Mouse (Mus musculus): ENCODE measurements at regions not wholly inside any gene's neighbourhood (a gene's known extent, or its start where the extent isn't known, plus 50 kb on each side); places are given as distances from the start of the nearest gene placed in this dataset.
A peak's percentile ranks its signal among the peaks of the same experiment; 100 is the strongest.

GRCm38 (mm10) chr5:39151917-39152316 is 275.3 kb upstream of the Clnk start:
- 90% methylated on average over 3 of the region's 4 CpGs for WGBS
- H3K27me3 ChIP-seq, result no peaks in the 10 kb centered on the region
- ATAC-seq (ENCODE audit: insufficient number of reproducible peaks, low FRiP score, low TSS enrichment, low read depth), result no peak
- no peak overlapping the region for H3K4me2 ChIP-seq
- H3K9ac ChIP-seq, result no peak overlapping the region
- no peak overlapping the region for H3K4me3 ChIP-seq
- H3K9me3 ChIP-seq, result no peaks in the 10 kb centered on the region
- no peak overlapping the region for H3K27ac ChIP-seq
- no peaks in the 10 kb centered on the region for H3K4me1 ChIP-seq
- no peaks in the 10 kb centered on the region for H3K36me3 ChIP-seq

GRCm38 (mm10) chr5:39150891-39151290 is 274.3 kb upstream of the Clnk start:
- no peak for ATAC-seq (ENCODE audit: insufficient number of reproducible peaks, low FRiP score, low TSS enrichment, low read depth)
- no peak overlapping the region for H3K9ac ChIP-seq
- no peaks in the 10 kb centered on the region for H3K9me3 ChIP-seq
- no peak overlapping the region for H3K27ac ChIP-seq
- H3K36me3 ChIP-seq, result no peaks in the 10 kb centered on the region
- no peaks in the 10 kb centered on the region for H3K27me3 ChIP-seq
- WGBS, result 87% methylated on average over 4 of the region's 4 CpGs
- no peak overlapping the region for H3K4me2 ChIP-seq
- no peak overlapping the region for H3K4me3 ChIP-seq
- no peaks in the 10 kb centered on the region for H3K4me1 ChIP-seq

- 24% methylated on average over 2 of the region's 2 CpGs for WGBS
- Histone ChIP-seq H3K27me3 (no peaks in the 10 kb centered on the region), H3K9me3 (no peaks in the 10 kb centered on the region), H3K4me2 (no peak overlapping the region), H3K4me3 (no peak overlapping the region), H3K9ac (no peak overlapping the region), H3K27ac (0 out of 2 replicates have a peak overlapping the region, but pooled peaks have one; percentile 4), H3K36me3 (no peaks in the 10 kb centered on the region), H3K4me1 (peaks cover 6% of the 10 kb centered on the region; the same call in 1 of the 2 replicates)
- ATAC-seq (ENCODE audit: insufficient number of reproducible peaks, low FRiP score, low TSS enrichment, low read depth), result no peak
Observed at GRCm38 (mm10) chr5:39145658-39146057, 269.0 kb upstream of the Clnk start.

GRCm38 (mm10) chr5:39144225-39144624 is 267.6 kb upstream of the Clnk start:
- no peak overlapping the region for H3K4me2 ChIP-seq
- ATAC-seq (ENCODE audit: insufficient number of reproducible peaks, low FRiP score, low TSS enrichment, low read depth), result no peak
- H3K9ac ChIP-seq, result no peak overlapping the region
- 67% methylated on average over 10 of the region's 10 CpGs for WGBS
- H3K4me3 ChIP-seq, result no peak overlapping the region
- H3K27ac ChIP-seq, result no peak overlapping the region
- H3K36me3 ChIP-seq, result no peaks in the 10 kb centered on the region
- no peaks in the 10 kb centered on the region for H3K27me3 ChIP-seq
- no peaks in the 10 kb centered on the region for H3K9me3 ChIP-seq
- H3K4me1 ChIP-seq, result peaks cover 6% of the 10 kb centered on the region; the same call in 1 of the 2 replicates

- Histone ChIP-seq H3K9ac (no peak overlapping the region), H3K27ac (no peak overlapping the region), H3K4me1 (peaks cover 6% of the 10 kb centered on the region; the same call in 1 of the 2 replicates), H3K27me3 (no peaks in the 10 kb centered on the region), H3K4me2 (no peak overlapping the region), H3K4me3 (no peak overlapping the region), H3K9me3 (no peaks in the 10 kb centered on the region), H3K36me3 (no peaks in the 10 kb centered on the region)
- 31% methylated on average over 4 of the region's 4 CpGs for WGBS
- no peak for ATAC-seq (ENCODE audit: insufficient number of reproducible peaks, low FRiP score, low TSS enrichment, low read depth)
Observed at GRCm38 (mm10) chr5:39143648-39144047, 267.0 kb upstream of the Clnk start.

- Histone ChIP-seq H3K27ac (no peak overlapping the region), H3K27me3 (no peaks in the 10 kb centered on the region), H3K4me1 (no peaks in the 10 kb centered on the region), H3K4me3 (no peak overlapping the region), H3K9me3 (no peaks in the 10 kb centered on the region), H3K36me3 (no peaks in the 10 kb centered on the region), H3K9ac (no peak overlapping the region), H3K4me2 (no peak overlapping the region)
- WGBS, result 85% methylated on average over 3 of the region's 3 CpGs
- no peak for ATAC-seq (ENCODE audit: insufficient number of reproducible peaks, low FRiP score, low TSS enrichment, low read depth)
Observed at GRCm38 (mm10) chr5:39138375-39138774, 261.8 kb upstream of the Clnk start.

GRCm38 (mm10) chr5:39128931-39129330 is 252.3 kb upstream of the Clnk start:
- no peak for ATAC-seq (ENCODE audit: insufficient number of reproducible peaks, low FRiP score, low TSS enrichment, low read depth)
- H3K27ac ChIP-seq, result no peak overlapping the region
- H3K4me1 ChIP-seq, result peaks cover 9% of the 10 kb centered on the region; the same call in 1 of the 2 replicates
- H3K4me3 ChIP-seq, result no peak overlapping the region
- H3K36me3 ChIP-seq, result no peaks in the 10 kb centered on the region
- no peak overlapping the region for H3K9ac ChIP-seq
- no peak overlapping the region for H3K4me2 ChIP-seq
- no peaks in the 10 kb centered on the region for H3K9me3 ChIP-seq
- no peaks in the 10 kb centered on the region for H3K27me3 ChIP-seq

- H3K9ac ChIP-seq, result no peak overlapping the region
- peak overlapping the region; percentile 43; the same call in 1 of the 2 replicates for H3K27ac ChIP-seq
- no peaks in the 10 kb centered on the region for H3K36me3 ChIP-seq
- peaks cover 9% of the 10 kb centered on the region; the same call in 1 of the 2 replicates for H3K4me1 ChIP-seq
- ATAC-seq (ENCODE audit: insufficient number of reproducible peaks, low FRiP score, low TSS enrichment, low read depth), result no peak
- WGBS, result 84% methylated on average over 4 of the region's 4 CpGs
- no peak overlapping the region for H3K4me3 ChIP-seq
- H3K4me2 ChIP-seq, result no peak overlapping the region
- no peaks in the 10 kb centered on the region for H3K9me3 ChIP-seq
- H3K27me3 ChIP-seq, result no peaks in the 10 kb centered on the region
Observed at GRCm38 (mm10) chr5:39126833-39127232, 250.2 kb upstream of the Clnk start.

GRCm38 (mm10) chr5:39126270-39126691 is 249.7 kb upstream of the Clnk start:
- Histone ChIP-seq H3K4me3 (no peak overlapping the region), H3K27me3 (no peaks in the 10 kb centered on the region), H3K36me3 (no peaks in the 10 kb centered on the region), H3K4me2 (no peak overlapping the region), H3K9ac (no peak overlapping the region), H3K9me3 (no peaks in the 10 kb centered on the region), H3K27ac (peak overlapping the region; percentile 43; the same call in 1 of the 2 replicates), H3K4me1 (peaks cover 9% of the 10 kb centered on the region; the same call in 1 of the 2 replicates)
- peak; percentile 82 for ATAC-seq (ENCODE audit: insufficient number of reproducible peaks, low FRiP score, low TSS enrichment, low read depth)
- 35% methylated on average over 2 of the region's 2 CpGs for WGBS

- H3K4me2 ChIP-seq, result no peak overlapping the region
- H3K4me1 ChIP-seq, result no peaks in the 10 kb centered on the region
- H3K27me3 ChIP-seq, result no peaks in the 10 kb centered on the region
- 100% methylated on average over 1 of the region's 1 CpGs for WGBS
- H3K36me3 ChIP-seq, result no peaks in the 10 kb centered on the region
- no peaks in the 10 kb centered on the region for H3K9me3 ChIP-seq
- no peak overlapping the region for H3K27ac ChIP-seq
- ATAC-seq (ENCODE audit: insufficient number of reproducible peaks, low FRiP score, low TSS enrichment, low read depth), result no peak
- no peak overlapping the region for H3K4me3 ChIP-seq
- H3K9ac ChIP-seq, result no peak overlapping the region
Observed at GRCm38 (mm10) chr5:39110336-39110735, 233.7 kb upstream of the Clnk start.

GRCm38 (mm10) chr5:39109526-39109925 is 232.9 kb upstream of the Clnk start:
- Histone ChIP-seq H3K4me2 (no peak overlapping the region), H3K9me3 (no peaks in the 10 kb centered on the region), H3K4me1 (no peaks in the 10 kb centered on the region), H3K27me3 (no peaks in the 10 kb centered on the region), H3K9ac (no peak overlapping the region), H3K27ac (no peak overlapping the region), H3K4me3 (no peak overlapping the region), H3K36me3 (no peaks in the 10 kb centered on the region)
- 81% methylated on average over 3 of the region's 3 CpGs for WGBS
- no peak for ATAC-seq (ENCODE audit: insufficient number of reproducible peaks, low FRiP score, low TSS enrichment, low read depth)

- no peak overlapping the region for H3K4me2 ChIP-seq
- H3K9ac ChIP-seq, result no peak overlapping the region
- no peak overlapping the region for H3K4me3 ChIP-seq
- H3K27ac ChIP-seq, result no peak overlapping the region
- WGBS, result 56% methylated on average over 5 of the region's 5 CpGs
- no peaks in the 10 kb centered on the region for H3K9me3 ChIP-seq
- no peak for ATAC-seq (ENCODE audit: insufficient number of reproducible peaks, low FRiP score, low TSS enrichment, low read depth)
- no peaks in the 10 kb centered on the region for H3K27me3 ChIP-seq
- H3K36me3 ChIP-seq, result no peaks in the 10 kb centered on the region
- H3K4me1 ChIP-seq, result peaks cover 5% of the 10 kb centered on the region; the same call in 1 of the 2 replicates
Observed at GRCm38 (mm10) chr5:39099113-39099512, 222.5 kb upstream of the Clnk start.

GRCm38 (mm10) chr5:39094875-39095274 is 218.3 kb upstream of the Clnk start:
- Histone ChIP-seq H3K4me1 (peaks cover 5% of the 10 kb centered on the region; the same call in 1 of the 2 replicates), H3K9me3 (no peaks in the 10 kb centered on the region), H3K4me2 (no peak overlapping the region), H3K27ac (no peak overlapping the region), H3K27me3 (no peaks in the 10 kb centered on the region), H3K36me3 (no peaks in the 10 kb centered on the region), H3K9ac (no peak overlapping the region), H3K4me3 (no peak overlapping the region)
- ATAC-seq (ENCODE audit: insufficient number of reproducible peaks, low FRiP score, low TSS enrichment, low read depth), result no peak
- WGBS, result 27% methylated on average over 3 of the region's 3 CpGs
